Mouse (Mus musculus) heart, adult 2 months (tissue): Measurements from ENCODE around the gene Guca1a. TPM values are rescaled to one million over a fixed set of nuclear protein-coding genes. Genes with fewer than 3 reads are reported as not detected.

Source experiments
- DNase-seq, 2 experiments: peaks; one replicate each; pipeline ENCODE4 v3.0.0; 2021
- H3K27ac ChIP-seq: fragments of 200-600 bp; 2 replicates; pipeline ENCODE4 v1.8.1; 2022
- H3K27me3 ChIP-seq: fragments of 200-500 bp; 2 replicates; pipeline ENCODE4 v1.6.1; 2012; ENCODE audit warnings: mild to moderate bottlenecking, low read length, inconsistent platforms, mixed read lengths; ENCODE audit not compliant: control insufficient read depth, insufficient read depth
- H3K36me3 ChIP-seq: fragments of 200-500 bp; 2 replicates; pipeline ENCODE4 v1.6.1; 2012; ENCODE audit warnings: low read length, inconsistent platforms; ENCODE audit not compliant: control insufficient read depth, insufficient read depth
- H3K4me1 ChIP-seq: fragments of 200-500 bp; 2 replicates; pipeline ENCODE4 v1.6.1; 2011; ENCODE audit warnings: low read length; ENCODE audit not compliant: control insufficient read depth, insufficient read depth
- H3K4me3 ChIP-seq: fragments of 200-600 bp; 2 replicates; pipeline ENCODE4 v1.8.1; 2022
- H3K79me2 ChIP-seq: fragments of 200-500 bp; replicated peaks from 2 replicates; pipeline ENCODE4 v1.6.1; 2012; ENCODE audit warnings: mild to moderate bottlenecking, inconsistent platforms, low read length, moderate library complexity, mixed read lengths; ENCODE audit not compliant: control insufficient read depth, insufficient read depth
- H3K9ac ChIP-seq: fragments of 200-500 bp; 2 replicates; pipeline ENCODE4 v1.6.1; 2012; ENCODE audit warnings: low read depth, mild to moderate bottlenecking, control low read depth, inconsistent platforms, low read length, mixed read lengths
- CTCF ChIP-seq: fragments of 200-600 bp; IDR thresholded peaks from 2 replicates; pipeline ENCODE4 v1.8.1; 2022; ENCODE audit warnings: antibody characterized with exemption, mild to moderate bottlenecking, moderate library complexity
- EP300 ChIP-seq: fragments of 200-500 bp; IDR thresholded peaks from 2 replicates; pipeline ENCODE4 v1.6.1; 2011; ENCODE audit warnings: low read depth, low read length, control low read depth; ENCODE audit not compliant: insufficient read depth
- POLR2A ChIP-seq: fragments of 200-500 bp; IDR thresholded peaks from 2 replicates; pipeline ENCODE4 v1.6.1; 2011; ENCODE audit warnings: mild to moderate bottlenecking, low read depth, low read length, control low read depth; ENCODE audit not compliant: insufficient read depth
- WGBS: fragments of 180-500 bp; shearing (Covaris S2); methylation state at CpG from one replicate; pipeline ENCODE4 v1.1.7; 2018; 5-methylcytosine and 5-hydroxymethylcytosine counted together
- intact Hi-C: fragments of 180-260 bp; cut with DNase I; formaldehyde crosslinking; loops from one replicate; pipeline ENCODE4 v1.15.1; 2025
- polyA plus RNA-seq: library from polyadenylated mRNA; depleted of rRNA; stranded (reverse); fragments of >200 nt; gene quantifications from 2 replicates; pipeline ENCODE4 v1.2.3, GENCODE M21; 2012
- total RNA-seq, 2 experiments: library from RNA; stranded (reverse); gene quantifications; 2 replicates each; pipeline ENCODE4 v1.2.3; 2021

Gene Guca1a
- total and polyA plus RNA-seq, 3 experiments, result 0.34 to 0.55 (median 0.39) TPM

GRCm38 (mm10) chr17:47436907-47437547 is 36.6 kb upstream of the Guca1a start, which contains the start of gene 1700001C19Rik:
Gene 1700001C19Rik (minus strand): TSS chr17:47437376.
- no peak for TF ChIP-seq CTCF
- TF ChIP-seq POLR2A, result no peak
- TF ChIP-seq EP300, result no peak
- DNase-seq, result no peak
- no peaks in the 10 kb centered on the region for H3K4me1 ChIP-seq

GRCm38 (mm10) chr17:47436156-47436906 is 35.9 kb upstream of the Guca1a start, which contains the start of gene AI661453:
Gene AI661453 (plus strand): TSS chr17:47436615.
- H3K36me3 ChIP-seq, result no peaks in the 10 kb centered on the region
- WGBS, result 2% methylated on average over 45 of the region's 45 CpGs
- H3K4me3 ChIP-seq, result peak within 1 kb of the TSS; percentile 43
- TF ChIP-seq POLR2A, result no peak
- no peak for TF ChIP-seq EP300
- no peak for TF ChIP-seq CTCF
- DNase-seq, result peak; percentile 35 to 39
- peak within 1 kb of the TSS; percentile 51 for H3K9ac ChIP-seq
- no peaks in the 10 kb centered on the region for H3K4me1 ChIP-seq
- intact Hi-C loops, result no loop called here
- H3K27ac ChIP-seq, result no peak within 1 kb of the TSS; the same call in 1 of the 2 replicates
- H3K27me3 ChIP-seq, result peaks cover 2% of the 10 kb centered on the region
- no peaks in the 10 kb centered on the region for H3K79me2 ChIP-seq

More at GRCm38 (mm10) chr17:47436907-47437547, 36.6 kb upstream of the Guca1a start, which contains the start of gene 1700001C19Rik:
- Histone ChIP-seq H3K9ac (peak within 1 kb of the TSS; percentile 51), H3K27me3 (peaks cover 2% of the 10 kb centered on the region), H3K36me3 (no peaks in the 10 kb centered on the region), H3K79me2 (no peaks in the 10 kb centered on the region), H3K4me3 (peak within 1 kb of the TSS; percentile 43), H3K27ac (no peak within 1 kb of the TSS; the same call in 1 of the 2 replicates)
- intact Hi-C loops, result no loop called here
- WGBS, result 19% methylated on average over 25 of the region's 25 CpGs

GRCm38 (mm10) chr17:47430815-47431214 is 30.4 kb upstream of the Guca1a start:
- Histone ChIP-seq H3K4me3 (no peak overlapping the region), H3K36me3 (no peaks in the 10 kb centered on the region), H3K4me1 (peaks cover 3% of the 10 kb centered on the region; the same call in 1 of the 2 replicates), H3K79me2 (no peaks in the 10 kb centered on the region), H3K27ac (no peak overlapping the region), H3K27me3 (no peaks in the 10 kb centered on the region), H3K9ac (no peak overlapping the region)
- TF ChIP-seq CTCF (peak; percentile 31), EP300 (no peak)
- 72% methylated on average over 5 of the region's 5 CpGs for WGBS
- DNase-seq, result no peak
- intact Hi-C loops, result no loop called here

- Histone ChIP-seq H3K79me2 (no peaks in the 10 kb centered on the region), H3K36me3 (no peaks in the 10 kb centered on the region), H3K27ac (no peak overlapping the region), H3K4me3 (no peak overlapping the region), H3K4me1 (peaks cover 3% of the 10 kb centered on the region; the same call in 1 of the 2 replicates), H3K9ac (no peak overlapping the region), H3K27me3 (no peaks in the 10 kb centered on the region)
- peak; percentile 38 to 54 for DNase-seq
- WGBS, result 11% methylated on average over 8 of the region's 8 CpGs
- intact Hi-C loops, result no loop called here
- TF ChIP-seq POLR2A (no peak), EP300 (no peak), CTCF (peak; percentile 57)
These were observed 28.5 kb upstream of the Guca1a start for GRCm38 (mm10) chr17:47428831-47429304.

GRCm38 (mm10) chr17:47427316-47427715 is 26.9 kb upstream of the Guca1a start:
- Histone ChIP-seq H3K27me3 (no peaks in the 10 kb centered on the region), H3K4me3 (no peak overlapping the region), H3K36me3 (no peaks in the 10 kb centered on the region), H3K4me1 (peaks cover 3% of the 10 kb centered on the region; the same call in 1 of the 2 replicates), H3K79me2 (no peaks in the 10 kb centered on the region), H3K9ac (no peak overlapping the region), H3K27ac (no peak overlapping the region)
- DNase-seq, result no peak
- intact Hi-C loops, result no loop called here
- TF ChIP-seq POLR2A (no peak), EP300 (no peak), CTCF (no peak)
- WGBS, result 83% methylated on average over 6 of the region's 6 CpGs
